Mouse (Mus musculus) erythroblast, embryonic 14.5 days (primary cell): ENCODE data around the gene Abl1. TPM values are rescaled to one million over a fixed set of nuclear protein-coding genes. Genes with fewer than 3 reads are reported as not detected.

ENCODE experiments used
- H3K27me3 ChIP-seq: 2 replicates; pipeline ENCODE4 v1.6.1; 2012; ENCODE audit warnings: inconsistent platforms; ENCODE audit not compliant: control insufficient read depth
- H3K36me3 ChIP-seq: 2 replicates; pipeline ENCODE4 v1.6.1; 2012; ENCODE audit warnings: mild to moderate bottlenecking, inconsistent platforms; ENCODE audit not compliant: control insufficient read depth
- H3K4me1 ChIP-seq: 2 replicates; pipeline ENCODE4 v1.6.1; 2012; ENCODE audit warnings: inconsistent platforms; ENCODE audit not compliant: control insufficient read depth
- H3K4me3 ChIP-seq: replicated peaks from 2 replicates; pipeline ENCODE3; 2012; ENCODE audit warnings: moderate library complexity, mild to moderate bottlenecking, inconsistent platforms
- H3K9me3 ChIP-seq: 2 replicates; pipeline ENCODE4 v1.6.1; 2012; ENCODE audit warnings: low read length, inconsistent platforms, mixed read lengths; ENCODE audit not compliant: control insufficient read depth
- GATA1 ChIP-seq: IDR thresholded peaks from 2 replicates; pipeline ENCODE4 v1.6.1; 2012; ENCODE audit warnings: low read length, inconsistent platforms, mixed read lengths
- TAL1 ChIP-seq: IDR thresholded peaks from 3 replicates; pipeline ENCODE4 v1.6.1; 2012; ENCODE audit warnings: low read length, inconsistent platforms, mixed read lengths
- polyA plus RNA-seq: library from polyadenylated mRNA; stranded (reverse); fragments of >175 nt; gene quantifications from 2 replicates; pipeline ENCODE4 v1.2.3, GENCODE M21; 2012

Abl1 gene
- polyA plus RNA-seq, 1 experiment = 1.4 TPM

DNA sequence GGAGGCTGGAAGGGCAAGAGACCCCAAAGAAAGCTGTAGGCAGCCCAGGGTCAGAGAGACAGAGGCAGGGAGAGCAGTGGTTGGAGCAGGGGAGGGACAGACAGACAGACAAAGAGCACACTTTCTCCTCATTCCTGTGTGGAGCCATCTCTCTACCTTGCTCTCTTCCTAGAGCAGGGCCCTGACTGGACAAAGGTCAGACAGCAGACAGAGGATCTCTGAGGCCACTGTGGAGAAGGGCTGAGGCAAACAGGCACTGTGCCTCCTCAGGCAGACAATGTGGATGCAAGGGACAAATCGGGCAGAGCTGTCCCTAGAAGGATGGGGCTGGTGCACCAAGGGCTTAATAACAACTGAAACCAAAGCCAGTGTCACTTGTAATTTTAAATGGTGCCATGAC is 150.7 kb downstream of the Abl1 start:
- H3K4me1 ChIP-seq = no peaks in the 10 kb centered on the region
- H3K36me3 ChIP-seq = no peaks in the 10 kb centered on the region
- peaks cover 8% of the 10 kb centered on the region for H3K27me3 ChIP-seq
- TF ChIP-seq GATA1 = no peak
- TF ChIP-seq TAL1 = no peak
- H3K4me3 ChIP-seq = no peak overlapping the region
- no peaks in the 10 kb centered on the region for H3K9me3 ChIP-seq

DNA sequence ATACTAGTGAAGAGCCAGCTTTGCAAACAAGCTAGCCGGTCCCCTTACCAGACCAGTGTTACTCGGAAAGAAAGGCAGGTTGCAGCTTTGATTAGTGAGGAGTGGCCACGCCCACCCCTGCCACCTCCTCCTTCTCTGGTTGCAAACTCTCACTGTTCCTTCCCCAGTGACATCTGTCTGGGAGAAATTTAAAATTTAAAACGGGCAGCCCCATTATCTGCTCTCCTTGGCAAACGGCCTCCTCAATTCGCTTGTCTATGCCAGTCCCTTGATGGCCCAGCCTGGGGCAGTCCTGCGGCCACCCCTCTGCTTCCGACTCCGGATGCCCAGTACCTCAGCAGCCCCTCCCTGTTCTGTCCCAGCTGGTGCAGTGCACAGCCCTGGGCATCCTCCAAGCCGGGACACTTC is 156.6 kb downstream of the Abl1 start:
- Histone ChIP-seq H3K36me3 (no peaks in the 10 kb centered on the region), H3K9me3 (peaks cover 2% of the 10 kb centered on the region; the same call in 1 of the 2 replicates), H3K4me3 (no peak overlapping the region), H3K4me1 (peaks cover 3% of the 10 kb centered on the region), H3K27me3 (peaks cover 52% of the 10 kb centered on the region)
- no peak for TF ChIP-seq GATA1
- no peak for TF ChIP-seq TAL1

DNA sequence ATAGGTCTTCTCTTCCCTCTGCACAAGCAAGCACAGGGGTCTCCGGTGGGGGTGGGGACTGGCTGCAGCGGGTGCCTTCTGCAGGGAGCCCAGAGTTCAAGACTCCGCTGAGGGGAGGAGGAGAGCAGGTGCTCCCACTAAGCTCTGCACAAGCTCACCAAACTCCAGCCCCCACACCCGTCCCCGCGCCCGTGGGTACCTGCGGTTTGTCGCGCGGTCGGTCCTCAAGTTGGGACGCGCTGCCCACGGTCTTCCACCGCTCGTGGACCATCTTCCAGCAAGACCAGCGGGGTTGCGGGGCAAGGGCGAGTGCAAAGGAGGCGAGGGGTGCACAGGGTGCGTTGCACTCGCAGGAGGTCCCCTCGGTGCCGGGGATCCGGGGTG is 157.3 kb downstream of the Abl1 start:
- TF ChIP-seq TAL1 (no peak), GATA1 (no peak)
- Histone ChIP-seq H3K27me3 (peaks cover 52% of the 10 kb centered on the region), H3K9me3 (peaks cover 2% of the 10 kb centered on the region; the same call in 1 of the 2 replicates), H3K4me3 (no peak overlapping the region), H3K4me1 (peaks cover 3% of the 10 kb centered on the region), H3K36me3 (no peaks in the 10 kb centered on the region)

DNA sequence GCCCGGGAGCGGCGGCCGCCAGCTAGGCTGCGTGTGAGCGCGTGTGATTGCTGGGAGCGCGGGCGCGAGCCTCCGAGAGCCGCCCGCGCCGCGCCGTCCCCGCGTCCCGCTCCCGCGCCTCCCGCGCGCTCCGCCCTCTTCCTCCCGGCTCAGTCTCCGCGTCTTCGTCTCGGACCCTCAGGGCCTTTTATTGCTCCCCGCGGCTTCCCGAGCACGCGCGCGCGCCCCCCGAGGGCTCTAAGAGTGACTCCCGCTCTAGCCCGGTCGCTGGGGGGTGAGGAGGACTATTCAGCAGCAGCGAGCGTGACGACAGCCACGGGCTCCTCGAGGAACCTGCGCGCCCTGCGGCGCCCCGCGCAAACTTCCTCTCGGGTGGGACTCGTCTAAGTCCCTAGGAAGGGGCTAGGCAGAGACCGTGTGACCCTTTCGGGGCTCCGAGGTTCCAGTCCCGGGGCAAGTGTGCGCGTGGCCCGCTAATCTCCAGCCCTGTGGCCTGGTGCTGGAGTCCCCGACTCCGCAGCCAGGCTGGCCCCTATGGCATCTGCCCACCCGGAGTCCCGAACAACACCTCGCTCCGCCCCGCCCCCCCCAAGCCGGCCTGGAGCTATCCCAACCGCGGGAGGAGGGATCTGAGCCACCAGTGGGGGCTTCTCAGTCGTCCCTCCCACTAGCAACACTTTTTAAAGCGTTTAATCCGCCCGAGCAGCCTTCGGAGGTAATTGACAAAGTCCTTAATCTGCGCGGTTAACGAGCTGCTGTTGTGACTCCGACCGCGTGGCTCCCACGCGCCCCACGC is 157.9 kb downstream of the Abl1 start, which contains the start of gene Fibcd1:
Fibcd1 (minus strand) TSS at position 110 of the 796 bp plus-strand sequence.
- Histone ChIP-seq H3K4me3 (no peak within 1 kb of the TSS), H3K9me3 (peaks cover 2% of the 10 kb centered on the region; the same call in 1 of the 2 replicates), H3K4me1 (peaks cover 3% of the 10 kb centered on the region), H3K36me3 (no peaks in the 10 kb centered on the region), H3K27me3 (peaks cover 52% of the 10 kb centered on the region)
- TF ChIP-seq TAL1 (no peak), GATA1 (no peak)

DNA sequence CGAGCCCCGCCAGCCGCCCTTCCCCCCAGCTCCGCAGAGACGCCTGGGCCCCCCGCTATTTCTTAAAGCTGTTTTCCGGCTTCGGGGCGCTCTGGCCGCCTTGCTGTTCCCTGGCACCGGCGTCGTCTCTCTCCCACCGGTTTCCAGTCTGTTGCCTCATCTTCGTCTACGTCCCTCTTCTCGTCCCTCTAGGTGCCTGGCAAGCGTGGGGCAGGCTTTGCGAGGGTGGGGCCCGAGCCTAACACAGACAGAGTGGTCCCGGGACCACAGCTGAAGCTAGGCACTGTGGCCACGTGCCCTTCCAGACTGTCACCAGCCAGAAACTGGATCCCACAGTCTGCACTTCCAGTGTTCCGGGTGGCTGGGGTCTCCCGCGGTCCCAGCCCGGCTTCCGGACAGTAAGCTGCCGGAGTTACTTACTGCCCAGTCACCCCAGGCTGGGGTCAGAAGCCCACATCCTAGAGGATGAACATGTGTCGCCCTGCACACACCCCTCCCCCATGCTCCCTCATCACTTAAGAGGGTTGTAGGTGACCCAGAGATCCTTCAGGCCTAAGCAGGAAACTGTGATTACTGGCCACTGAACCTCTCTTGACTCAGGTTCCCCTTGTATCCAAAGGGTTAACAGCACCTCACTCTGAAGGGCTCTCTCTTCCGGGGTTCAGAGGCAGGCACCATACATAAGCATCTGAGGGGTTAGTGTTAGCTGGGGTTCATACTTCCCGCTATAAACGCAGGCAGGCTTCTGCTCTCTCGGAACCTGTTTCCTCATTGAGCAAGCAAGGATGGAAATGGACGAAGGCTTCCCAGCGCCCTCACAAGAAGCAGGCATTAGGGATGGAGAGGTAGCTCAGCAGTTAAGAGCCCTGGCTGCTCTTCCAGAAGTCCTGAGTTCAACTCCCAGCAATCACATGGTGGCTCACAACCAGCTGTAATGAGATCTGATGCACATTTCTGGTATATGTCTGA is 158.8 kb downstream of the Abl1 start:
- H3K36me3 ChIP-seq = no peaks in the 10 kb centered on the region
- H3K9me3 ChIP-seq = peaks cover 2% of the 10 kb centered on the region; the same call in 1 of the 2 replicates
- H3K4me1 ChIP-seq = peaks cover 3% of the 10 kb centered on the region
- H3K27me3 ChIP-seq = peaks cover 52% of the 10 kb centered on the region
- no peak overlapping the region for H3K4me3 ChIP-seq
- TF ChIP-seq TAL1 = no peak
- no peak for TF ChIP-seq GATA1

DNA sequence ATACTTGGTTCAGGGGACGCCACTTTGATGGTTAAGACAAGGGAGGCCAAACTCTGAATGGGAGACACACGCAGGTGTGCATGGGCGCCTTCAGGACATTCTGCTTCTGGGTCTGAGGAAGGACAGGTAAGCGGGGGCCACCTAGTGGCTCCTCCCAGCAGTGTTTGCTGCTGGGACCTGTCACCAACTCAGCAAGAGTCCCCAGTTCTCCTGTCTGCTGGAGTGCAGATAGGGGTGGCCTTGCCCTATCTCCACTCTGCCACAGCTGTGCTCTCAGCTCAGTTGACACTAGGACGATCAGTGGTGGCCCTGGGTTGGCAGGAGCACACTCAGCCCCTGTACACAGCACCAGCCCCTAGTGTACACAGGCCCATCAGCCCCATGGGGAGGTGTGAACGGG is 159.7 kb downstream of the Abl1 start:
- H3K9me3 ChIP-seq = peaks cover 2% of the 10 kb centered on the region; the same call in 1 of the 2 replicates
- no peaks in the 10 kb centered on the region for H3K36me3 ChIP-seq
- H3K27me3 ChIP-seq = peaks cover 52% of the 10 kb centered on the region
- H3K4me3 ChIP-seq = no peak overlapping the region
- TF ChIP-seq TAL1 = no peak
- no peak for TF ChIP-seq GATA1
- peaks cover 3% of the 10 kb centered on the region for H3K4me1 ChIP-seq

DNA sequence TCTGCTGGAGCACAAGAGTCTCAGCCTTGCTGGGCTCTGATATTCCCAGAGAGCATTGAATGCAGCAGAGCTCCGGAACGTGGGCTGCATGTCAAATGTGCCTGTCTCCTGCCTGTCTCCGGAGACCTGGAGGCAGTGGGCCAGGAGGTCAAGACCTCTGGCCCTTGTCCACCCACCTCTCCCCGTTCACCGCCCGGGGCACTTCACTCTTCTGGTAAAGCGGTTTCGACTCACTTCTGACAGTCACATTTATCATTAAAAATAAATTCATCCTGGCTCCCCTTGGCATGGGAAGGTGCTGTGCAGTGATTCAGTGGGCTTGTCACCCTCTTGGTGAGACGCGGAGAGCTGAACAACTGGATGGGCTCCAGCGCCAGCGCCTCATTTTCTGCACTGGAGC is 162.0 kb downstream of the Abl1 start:
- Histone ChIP-seq H3K36me3 (no peaks in the 10 kb centered on the region), H3K27me3 (peaks cover 31% of the 10 kb centered on the region), H3K9me3 (peaks cover 2% of the 10 kb centered on the region; the same call in 1 of the 2 replicates), H3K4me1 (peaks cover 3% of the 10 kb centered on the region), H3K4me3 (no peak overlapping the region)
- no peak for TF ChIP-seq TAL1
- no peak for TF ChIP-seq GATA1

Other genes starting within 250 kb of the Abl1 start
- gene Ass1, start 218.2 kb upstream of the Abl1 start, polyA plus RNA-seq = 0.04 and 0.11 TPM in 2 replicates
- 0.96 and 1.5 TPM in 2 replicates for gene Fubp3, start 115.7 kb upstream of the Abl1 start, polyA plus RNA-seq
- gene Prdm12, start 48.3 kb upstream of the Abl1 start, polyA plus RNA-seq = not detected in 2 replicates
- 1.1 and 1.6 TPM in 2 replicates for gene Exosc2, start 17.7 kb upstream of the Abl1 start, polyA plus RNA-seq
- not detected in 2 replicates for gene Qrfp, start 122.2 kb downstream of the Abl1 start, polyA plus RNA-seq
- gene Fibcd1, start 157.6 kb downstream of the Abl1 start, polyA plus RNA-seq = not detected in 2 replicates
- not detected in 2 replicates for gene Lamc3, start 198.9 kb downstream of the Abl1 start, polyA plus RNA-seq